Mouse (Mus musculus): ENCODE data around the gene Pigv. TPM values are rescaled to one million over a fixed set of nuclear protein-coding genes. Genes with fewer than 3 reads are reported as not detected.

Gene Pigv
- 8.4 and 11.3 TPM in 2 replicates for polyA plus RNA-seq (2014; fragmentation: Nextera tagmentation; extraction: Ambion mirVana)

DNA sequence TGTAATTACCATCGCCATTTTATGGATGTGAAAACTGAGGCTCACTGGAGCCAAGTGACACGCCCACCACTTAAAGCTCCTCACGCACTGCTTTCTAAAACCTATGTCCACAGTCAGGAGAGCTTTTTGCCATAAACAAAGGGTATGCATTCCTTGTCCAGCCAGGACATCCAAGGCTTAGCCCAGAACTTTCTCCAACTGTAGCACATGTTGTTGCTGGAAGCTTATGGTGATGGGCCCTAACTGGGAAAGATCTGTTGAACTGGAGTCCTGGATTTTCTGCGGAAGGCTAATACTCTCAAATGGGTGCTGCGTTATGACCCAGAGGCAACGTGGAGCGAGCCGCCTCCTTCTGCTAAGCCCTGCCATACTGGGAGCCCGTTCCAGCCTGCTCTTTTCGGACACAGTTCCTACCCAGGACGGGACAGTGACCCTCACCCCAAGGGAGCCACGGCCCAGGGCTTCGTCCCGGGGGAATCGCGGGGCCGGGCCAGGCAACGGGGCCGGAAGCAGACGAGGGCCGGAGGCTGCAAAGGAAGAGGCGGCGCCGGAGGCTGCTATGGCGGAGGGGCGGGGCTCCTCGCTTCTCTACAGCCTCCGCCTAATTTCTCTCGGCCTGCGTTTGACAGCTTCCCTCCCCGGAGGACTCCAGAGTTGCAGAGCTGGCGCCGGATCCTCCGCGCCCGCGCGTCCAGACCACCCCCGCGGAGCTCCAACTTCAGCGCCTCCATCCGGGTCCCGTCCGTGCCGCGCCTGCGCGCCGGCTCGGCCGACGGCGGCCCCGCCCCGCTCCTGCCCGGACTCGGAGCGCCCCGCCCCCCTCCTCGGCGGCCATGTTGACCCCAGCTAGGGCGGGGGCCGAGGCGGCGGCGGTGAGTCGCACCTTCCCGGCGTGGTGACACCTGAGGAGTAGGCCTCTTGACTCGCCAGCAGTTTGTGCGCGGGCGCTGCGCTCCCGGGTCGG is at the start of gene Pigv:
Gene Pigv, minus strand, starts transcription at position 767 of the 964 bp plus-strand sequence.
- ATAC-seq (ENCODE audit: low read depth) (peak; percentile 88), DNase-seq (ENCODE audit: low spot score) (peak; percentile 95)
- peak within 1 kb of the TSS; percentile 89 for H3K9ac ChIP-seq (ENCODE audit: low read depth, low read length)
- H3K4me1 ChIP-seq (ENCODE audit: control insufficient read depth, insufficient read depth, low read length): peaks cover 37% of the 10 kb centered on the region
- H3K9me3 ChIP-seq (ENCODE audit: control insufficient read depth, low read length): no peaks in the 10 kb centered on the region
- H3K36me3 ChIP-seq (ENCODE audit: control insufficient read depth, insufficient read depth, low read length): no peaks in the 10 kb centered on the region
- peak within 1 kb of the TSS; percentile 83 for H3K4me3 ChIP-seq (ENCODE audit: low read depth, low read length)
- H3K4me2 ChIP-seq (ENCODE audit: low read depth, low read length): peak within 1 kb of the TSS; percentile 93
- peak within 1 kb of the TSS; percentile 99 for H3K27ac ChIP-seq (replicated peaks; ENCODE audit: low read depth, low read length)
- WGBS: under 1% methylated on average over 48 of the region's 76 CpGs
- H3K27me3 ChIP-seq (replicated peaks; ENCODE audit: control insufficient read depth, insufficient read depth, low read length): no peaks in the 10 kb centered on the region

- no peak for ATAC-seq (ENCODE audit: low read depth)
- Histone ChIP-seq H3K27ac (replicated peaks; ENCODE audit: low read depth, low read length) (no peak overlapping the region), H3K27me3 (replicated peaks; ENCODE audit: control insufficient read depth, insufficient read depth, low read length) (no peaks in the 10 kb centered on the region), H3K4me1 (ENCODE audit: control insufficient read depth, insufficient read depth, low read length) (no peaks in the 10 kb centered on the region), H3K4me3 (ENCODE audit: low read depth, low read length) (no peak overlapping the region), H3K4me2 (ENCODE audit: low read depth, low read length) (no peak overlapping the region), H3K9ac (ENCODE audit: low read depth, low read length) (no peak overlapping the region), H3K36me3 (ENCODE audit: control insufficient read depth, insufficient read depth, low read length) (peaks cover 86% of the 10 kb centered on the region), H3K9me3 (ENCODE audit: control insufficient read depth, low read length) (no peaks in the 10 kb centered on the region)
- WGBS: 84% methylated on average over 3 of the region's 3 CpGs
- no peak for DNase-seq (ENCODE audit: low spot score)
Observed at GRCm38 (mm10) chr4:133719791-133720190, 47.3 kb upstream of the Pigv start.

DNA sequence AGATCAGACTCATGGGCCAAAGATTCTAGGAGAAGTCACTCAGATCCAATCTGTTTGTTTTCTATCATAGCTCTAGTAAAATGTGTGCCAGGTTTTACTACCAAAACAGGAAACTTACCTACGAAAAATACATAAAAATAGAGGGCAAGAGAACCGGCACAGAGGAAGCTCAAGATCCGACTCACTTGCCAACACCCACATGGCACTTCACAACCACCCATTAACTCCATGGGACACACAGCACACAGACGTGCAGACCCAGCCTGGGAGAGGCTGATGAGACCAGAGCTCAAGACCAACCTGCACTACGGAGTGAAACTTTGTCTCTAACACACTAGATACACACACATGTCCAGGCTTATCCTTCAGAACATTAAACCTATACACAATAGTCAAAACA is 40.3 kb upstream of the Pigv start:
- H3K4me3 ChIP-seq (ENCODE audit: low read depth, low read length): no peak overlapping the region
- H3K4me1 ChIP-seq (ENCODE audit: control insufficient read depth, insufficient read depth, low read length): peaks cover 8% of the 10 kb centered on the region
- no peak overlapping the region for H3K27ac ChIP-seq (replicated peaks; ENCODE audit: low read depth, low read length)
- H3K9ac ChIP-seq (ENCODE audit: low read depth, low read length): no peak overlapping the region
- H3K9me3 ChIP-seq (ENCODE audit: control insufficient read depth, low read length): no peaks in the 10 kb centered on the region
- no peak for ATAC-seq (ENCODE audit: low read depth)
- WGBS: 86% methylated on average over 5 of the region's 5 CpGs
- no peak for DNase-seq (ENCODE audit: low spot score)
- no peaks in the 10 kb centered on the region for H3K27me3 ChIP-seq (replicated peaks; ENCODE audit: control insufficient read depth, insufficient read depth, low read length)
- no peak overlapping the region for H3K4me2 ChIP-seq (ENCODE audit: low read depth, low read length)
- peaks cover 75% of the 10 kb centered on the region for H3K36me3 ChIP-seq (ENCODE audit: control insufficient read depth, insufficient read depth, low read length)

DNA sequence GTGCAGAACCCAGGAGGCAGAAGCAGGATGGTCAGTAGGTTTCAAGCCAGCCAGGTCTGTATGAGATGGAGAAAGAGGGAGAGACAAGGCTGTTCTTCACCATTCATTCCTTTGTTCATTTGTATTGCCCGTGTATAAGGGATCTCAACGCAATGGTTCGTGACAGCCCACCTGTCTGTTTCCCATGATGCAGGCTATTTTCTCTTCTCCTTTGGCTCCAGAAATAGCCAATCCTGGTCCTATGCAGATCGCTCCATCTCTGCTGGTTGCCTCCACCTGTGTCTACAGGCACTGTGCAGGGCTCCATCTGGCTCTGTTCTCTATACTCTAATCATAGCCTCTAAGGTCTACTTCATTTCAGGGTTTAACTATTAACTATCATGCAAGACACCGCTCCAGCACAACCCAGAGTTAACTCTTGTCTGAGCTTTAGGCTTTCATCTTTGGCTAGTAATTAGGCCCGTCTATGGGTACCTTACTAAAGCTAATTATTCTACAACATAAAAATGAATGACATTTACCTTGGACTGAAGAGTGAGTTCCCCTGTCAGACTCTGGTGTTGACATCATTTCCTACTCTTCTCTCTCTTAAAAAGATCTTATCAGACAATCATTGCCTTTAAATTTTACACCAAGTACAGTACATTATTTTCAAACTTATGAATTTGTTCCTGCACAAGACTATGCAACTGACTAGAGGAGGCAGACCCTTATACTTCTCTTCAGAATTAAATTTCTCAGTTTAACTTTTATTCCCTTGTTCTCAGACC is 39.0 kb upstream of the Pigv start:
- no peak for ATAC-seq (ENCODE audit: low read depth)
- Histone ChIP-seq H3K4me3 (ENCODE audit: low read depth, low read length) (no peak overlapping the region), H3K27ac (replicated peaks; ENCODE audit: low read depth, low read length) (no peak overlapping the region), H3K27me3 (replicated peaks; ENCODE audit: control insufficient read depth, insufficient read depth, low read length) (no peaks in the 10 kb centered on the region), H3K4me2 (ENCODE audit: low read depth, low read length) (no peak overlapping the region), H3K4me1 (ENCODE audit: control insufficient read depth, insufficient read depth, low read length) (peaks cover 14% of the 10 kb centered on the region), H3K9me3 (ENCODE audit: control insufficient read depth, low read length) (no peaks in the 10 kb centered on the region), H3K36me3 (ENCODE audit: control insufficient read depth, insufficient read depth, low read length) (peaks cover 74% of the 10 kb centered on the region), H3K9ac (ENCODE audit: low read depth, low read length) (no peak overlapping the region)
- DNase-seq (ENCODE audit: low spot score): no peak
- WGBS: 86% methylated on average over 6 of the region's 6 CpGs

GRCm38 (mm10) chr4:133709395-133709794 is 36.9 kb upstream of the Pigv start:
- DNase-seq (ENCODE audit: low spot score): peak; percentile 23
- H3K36me3 ChIP-seq (ENCODE audit: control insufficient read depth, insufficient read depth, low read length): peaks cover 73% of the 10 kb centered on the region
- ATAC-seq (ENCODE audit: low read depth): no peak

GRCm38 (mm10) chr4:133707464-133707863 is 35.0 kb upstream of the Pigv start:
- Histone ChIP-seq H3K27ac (replicated peaks; ENCODE audit: low read depth, low read length) (peak overlapping the region; percentile 74; the same call in 1 of the 2 replicates), H3K36me3 (ENCODE audit: control insufficient read depth, insufficient read depth, low read length) (peaks cover 73% of the 10 kb centered on the region), H3K4me2 (ENCODE audit: low read depth, low read length) (no peak overlapping the region)

More at GRCm38 (mm10) chr4:133709395-133709794, 36.9 kb upstream of the Pigv start:
- H3K4me1 ChIP-seq (ENCODE audit: control insufficient read depth, insufficient read depth, low read length): peaks cover 17% of the 10 kb centered on the region
- H3K27ac ChIP-seq (replicated peaks; ENCODE audit: low read depth, low read length): no peak overlapping the region
- H3K9me3 ChIP-seq (ENCODE audit: control insufficient read depth, low read length): no peaks in the 10 kb centered on the region
- H3K4me2 ChIP-seq (ENCODE audit: low read depth, low read length): no peak overlapping the region
- 51% methylated on average over 2 of the region's 2 CpGs for WGBS
- no peaks in the 10 kb centered on the region for H3K27me3 ChIP-seq (replicated peaks; ENCODE audit: control insufficient read depth, insufficient read depth, low read length)
- no peak overlapping the region for H3K4me3 ChIP-seq (ENCODE audit: low read depth, low read length)
- H3K9ac ChIP-seq (ENCODE audit: low read depth, low read length): no peak overlapping the region

GRCm38 (mm10) chr4:133706956-133707355 is 34.5 kb upstream of the Pigv start:
- no peak overlapping the region for H3K4me3 ChIP-seq (ENCODE audit: low read depth, low read length)
- peaks cover 17% of the 10 kb centered on the region for H3K4me1 ChIP-seq (ENCODE audit: control insufficient read depth, insufficient read depth, low read length)
- ATAC-seq (ENCODE audit: low read depth): peak; percentile 74
- no peaks in the 10 kb centered on the region for H3K27me3 ChIP-seq (replicated peaks; ENCODE audit: control insufficient read depth, insufficient read depth, low read length)
- H3K27ac ChIP-seq (replicated peaks; ENCODE audit: low read depth, low read length): peak overlapping the region; percentile 74
- WGBS: 30% methylated on average over 8 of the region's 8 CpGs
- peaks cover 78% of the 10 kb centered on the region for H3K36me3 ChIP-seq (ENCODE audit: control insufficient read depth, insufficient read depth, low read length)
- H3K4me2 ChIP-seq (ENCODE audit: low read depth, low read length): 0 out of 2 replicates have a peak overlapping the region, but pooled peaks have one; percentile 5
- no peaks in the 10 kb centered on the region for H3K9me3 ChIP-seq (ENCODE audit: control insufficient read depth, low read length)
- H3K9ac ChIP-seq (ENCODE audit: low read depth, low read length): peak overlapping the region; percentile 32; the same call in 1 of the 2 replicates
- peak; percentile 81 for DNase-seq (ENCODE audit: low spot score)

More at GRCm38 (mm10) chr4:133707464-133707863, 35.0 kb upstream of the Pigv start:
- Histone ChIP-seq H3K4me1 (ENCODE audit: control insufficient read depth, insufficient read depth, low read length) (peaks cover 17% of the 10 kb centered on the region), H3K4me3 (ENCODE audit: low read depth, low read length) (no peak overlapping the region), H3K9ac (ENCODE audit: low read depth, low read length) (peak overlapping the region; percentile 32; the same call in 1 of the 2 replicates), H3K27me3 (replicated peaks; ENCODE audit: control insufficient read depth, insufficient read depth, low read length) (no peaks in the 10 kb centered on the region), H3K9me3 (ENCODE audit: control insufficient read depth, low read length) (no peaks in the 10 kb centered on the region)
- ATAC-seq (ENCODE audit: low read depth) (no peak), DNase-seq (ENCODE audit: low spot score) (no peak)
- WGBS: 58% methylated on average over 1 of the region's 1 CpGs

DNA sequence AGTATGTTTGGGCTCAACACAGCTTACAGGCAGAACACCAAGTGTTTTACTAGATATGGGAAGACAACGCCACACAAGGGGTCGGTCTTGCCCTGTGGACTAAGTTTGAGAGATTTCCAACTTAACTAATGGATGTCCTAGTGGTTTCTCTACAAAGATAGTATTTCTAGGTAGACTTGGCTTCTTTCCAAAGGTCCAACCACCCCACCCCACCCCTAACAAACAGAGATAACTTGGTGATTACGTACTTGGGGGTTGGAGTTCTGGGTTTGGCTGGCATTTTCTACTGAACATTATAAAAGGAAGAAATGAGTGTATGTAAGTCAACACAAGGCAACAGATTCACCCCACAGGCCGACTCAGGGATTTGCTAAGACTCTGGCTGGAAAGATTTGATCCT is 32.6 kb upstream of the Pigv start:
- Histone ChIP-seq H3K4me3 (ENCODE audit: low read depth, low read length) (no peak overlapping the region), H3K4me2 (ENCODE audit: low read depth, low read length) (no peak overlapping the region), H3K4me1 (ENCODE audit: control insufficient read depth, insufficient read depth, low read length) (peaks cover 17% of the 10 kb centered on the region), H3K9ac (ENCODE audit: low read depth, low read length) (no peak overlapping the region), H3K27ac (replicated peaks; ENCODE audit: low read depth, low read length) (no peak overlapping the region), H3K9me3 (ENCODE audit: control insufficient read depth, low read length) (no peaks in the 10 kb centered on the region), H3K27me3 (replicated peaks; ENCODE audit: control insufficient read depth, insufficient read depth, low read length) (no peaks in the 10 kb centered on the region), H3K36me3 (ENCODE audit: control insufficient read depth, insufficient read depth, low read length) (peaks cover 82% of the 10 kb centered on the region)
- no peak for ATAC-seq (ENCODE audit: low read depth)
- no peak for DNase-seq (ENCODE audit: low spot score)
- 86% methylated on average over 4 of the region's 4 CpGs for WGBS
